Mouse (Mus musculus): ENCODE results near the gene Stx8. TPM values are rescaled to one million over a fixed set of nuclear protein-coding genes. Genes with fewer than 3 reads are reported as not detected.

Stx8 gene
- total and polyA plus RNA-seq, 3 experiments = 29.5 to 152 (median 30.9) TPM

DNA sequence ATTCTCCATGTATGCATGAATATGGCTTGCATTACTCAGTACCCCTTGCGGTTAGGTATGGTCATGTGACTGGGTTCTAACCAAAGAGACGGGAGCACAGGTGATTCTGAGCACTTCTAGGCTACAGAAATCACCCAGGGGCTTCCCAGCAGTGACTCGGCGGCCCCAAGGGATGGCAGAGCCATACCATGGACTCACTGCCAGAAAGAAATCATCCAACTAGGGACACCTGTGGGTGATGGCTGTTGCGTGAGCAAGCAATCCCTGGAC is 278.9 kb downstream of the Stx8 start:
- no peak overlapping the region for H3K9ac ChIP-seq (ENCODE audit: control insufficient read depth, low read depth, low read length, poor library complexity, severe bottlenecking)
- H3K79me2 ChIP-seq (ENCODE audit: control insufficient read depth, insufficient read depth, low read length, poor library complexity) = no peaks in the 10 kb centered on the region
- no peak for DNase-seq (ENCODE audit: low read depth, low spot score)

DNA sequence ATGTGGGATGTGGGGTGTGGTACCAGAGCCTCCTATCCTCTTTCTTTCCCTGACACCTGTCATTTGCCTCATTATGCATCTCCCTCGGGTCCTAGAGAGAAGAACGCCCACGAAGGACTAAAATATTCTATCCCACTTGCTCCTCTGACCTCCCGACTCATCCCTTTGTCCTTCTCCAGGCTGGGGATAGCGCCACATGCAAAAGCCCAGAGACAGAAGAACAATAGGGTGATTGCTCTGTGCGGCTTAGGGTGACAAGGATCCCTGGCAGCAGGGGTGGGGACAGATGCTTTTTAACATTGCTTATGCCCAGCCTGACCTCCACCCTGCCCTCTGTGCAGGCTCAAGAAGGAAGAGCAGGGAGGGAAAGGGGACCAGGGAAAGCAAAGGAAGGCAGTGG is 281.9 kb downstream of the Stx8 start:
- Histone ChIP-seq H3K4me1 (ENCODE audit: control insufficient read depth in 1 of 2, insufficient read depth in 2 of 2, low read length in 2 of 2) (no peaks in the 10 kb centered on the region), H3K9ac (ENCODE audit: control insufficient read depth, low read depth, low read length, poor library complexity, severe bottlenecking) (no peak overlapping the region), H3K27me3 (ENCODE audit: control insufficient read depth in 1 of 2, insufficient read depth in 2 of 2, low read length in 2 of 2) (no peaks in the 10 kb centered on the region), H3K4me3 (ENCODE audit: control insufficient read depth in 1 of 2, insufficient read depth in 1 of 2, low read depth in 2 of 2, low read length in 2 of 2) (no peak overlapping the region), H3K9me3 (replicated peaks; ENCODE audit: insufficient read depth, low read length) (no peaks in the 10 kb centered on the region), H3K79me2 (ENCODE audit: control insufficient read depth, insufficient read depth, low read length, poor library complexity) (no peaks in the 10 kb centered on the region), H3K36me3 (ENCODE audit: control insufficient read depth in 1 of 2, insufficient read depth in 2 of 2, low read length in 2 of 2) (no peaks in the 10 kb centered on the region), H3K27ac (ENCODE audit: control insufficient read depth, low read depth, low read length) (no peak overlapping the region)
- DNase-seq (ENCODE audit: low read depth, low spot score) = no peak
- TF ChIP-seq MAFK (IDR thresholded peaks at IDR 0.05; ENCODE audit: borderline replicate concordance, low read depth, low read length) (no peak), CHD1 (IDR thresholded peaks at IDR 0.05; ENCODE audit: low read depth, low read length) (no peak), TAL1 (IDR thresholded peaks at IDR 0.05; ENCODE audit: low read length) (no peak), MAZ (IDR thresholded peaks at IDR 0.05; ENCODE audit: low read depth, low read length) (no peak), TBP (IDR thresholded peaks at IDR 0.05; ENCODE audit: low read depth, low read length) (no peak), UBTF (IDR thresholded peaks at IDR 0.05; ENCODE audit: borderline replicate concordance, insufficient read depth, low read depth, low read length) (no peak), RCOR1 (IDR thresholded peaks at IDR 0.05; ENCODE audit: low read depth, low read length) (no peak), HCFC1 (IDR thresholded peaks at IDR 0.05; ENCODE audit: low read depth, low read length) (no peak), KAT2A (conservative IDR thresholded peaks at IDR 0.05; ENCODE audit: low read depth, low read length) (no peak), SMC3 (IDR thresholded peaks at IDR 0.05; ENCODE audit: low read depth, low read length) (no peak), POLR2AphosphoS5 (IDR thresholded peaks at IDR 0.05; ENCODE audit: borderline replicate concordance, low read depth, low read length) (no peak), E2F4 (IDR thresholded peaks at IDR 0.05; ENCODE audit: borderline replicate concordance, low read depth, low read length) (no peak), MEF2A (IDR thresholded peaks at IDR 0.05; ENCODE audit: extremely low read depth, insufficient replicate concordance, low read depth, low read length, poor library complexity, severe bottlenecking) (no peak), BHLHE40 (IDR thresholded peaks at IDR 0.05; ENCODE audit: borderline replicate concordance, low read depth, low read length) (no peak), USF2 (IDR thresholded peaks at IDR 0.05; ENCODE audit: borderline replicate concordance in 1 of 2, insufficient read depth in 1 of 2, low read depth in 1 of 2, low read length in 2 of 2) (no peak), GATA1 (IDR thresholded peaks at IDR 0.05; ENCODE audit: low read depth, low read length) (no peak), USF1 (IDR thresholded peaks at IDR 0.05; ENCODE audit: low read depth, low read length) (no peak)

More for the DNA sequence above, 278.9 kb downstream of the Stx8 start:
- Histone ChIP-seq H3K9me3 (replicated peaks; ENCODE audit: insufficient read depth, low read length) (no peaks in the 10 kb centered on the region), H3K27me3 (ENCODE audit: control insufficient read depth in 1 of 2, insufficient read depth in 2 of 2, low read length in 2 of 2) (no peaks in the 10 kb centered on the region), H3K4me1 (ENCODE audit: control insufficient read depth in 1 of 2, insufficient read depth in 2 of 2, low read length in 2 of 2) (no peaks in the 10 kb centered on the region), H3K27ac (ENCODE audit: control insufficient read depth, low read depth, low read length) (no peak overlapping the region), H3K36me3 (ENCODE audit: control insufficient read depth in 1 of 2, insufficient read depth in 2 of 2, low read length in 2 of 2) (no peaks in the 10 kb centered on the region), H3K4me3 (ENCODE audit: control insufficient read depth in 1 of 2, insufficient read depth in 1 of 2, low read depth in 2 of 2, low read length in 2 of 2) (no peak overlapping the region)
- no peak for TF ChIP-seq CHD2 (IDR thresholded peaks at IDR 0.05; ENCODE audit: low read length)
- no peak for TF ChIP-seq ELF1 (IDR thresholded peaks at IDR 0.05; ENCODE audit: low read depth, low read length)
- no peak for TF ChIP-seq TAL1 (IDR thresholded peaks at IDR 0.05; ENCODE audit: low read length)
- no peak for TF ChIP-seq KAT2A (conservative IDR thresholded peaks at IDR 0.05; ENCODE audit: low read depth, low read length)
- TF ChIP-seq RAD21 (IDR thresholded peaks at IDR 0.05; ENCODE audit: low read depth, low read length) = no peak
- TF ChIP-seq CTCF (IDR thresholded peaks at IDR 0.05 in 2 of 3, conservative IDR thresholded peaks at IDR 0.05 in 1 of 3; ENCODE audit: control insufficient read depth in 1 of 3, insufficient read depth in 1 of 3, low read depth in 2 of 3, low read length in 3 of 3, poor library complexity in 1 of 3, severe bottlenecking in 1 of 3) = no peak
- no peak for TF ChIP-seq USF2 (IDR thresholded peaks at IDR 0.05; ENCODE audit: borderline replicate concordance in 1 of 2, insufficient read depth in 1 of 2, low read depth in 1 of 2, low read length in 2 of 2)
- TF ChIP-seq NELFE (IDR thresholded peaks at IDR 0.05; ENCODE audit: low read depth, low read length) = no peak
- TF ChIP-seq TCF12 (IDR thresholded peaks at IDR 0.05; ENCODE audit: low read depth, low read length) = no peak
- TF ChIP-seq JUND (IDR thresholded peaks at IDR 0.05; ENCODE audit: low read depth, low read length) = no peak
- TF ChIP-seq MXI1 (IDR thresholded peaks at IDR 0.05; ENCODE audit: low read depth, low read length) = no peak
- TF ChIP-seq HCFC1 (IDR thresholded peaks at IDR 0.05; ENCODE audit: low read depth, low read length) = no peak
- TF ChIP-seq RCOR1 (IDR thresholded peaks at IDR 0.05; ENCODE audit: low read depth, low read length) = no peak
- TF ChIP-seq USF1 (IDR thresholded peaks at IDR 0.05; ENCODE audit: low read depth, low read length) = no peak
- no peak for TF ChIP-seq MYB (IDR thresholded peaks at IDR 0.05; ENCODE audit: low read depth, low read length)
